Mouse (Mus musculus) mature B cell (primary cell): ENCODE data around the gene Bves.
"Not testable (repeated sequence)": the region's sequence is repeated elsewhere in the genome, so short reads cannot be mapped to it uniquely, and the experiment has no call there.

Experiments used
- in situ Hi-C: fragments of 300-500 bp; cut with MboI; formaldehyde crosslinking; loops from 2 replicates; pipeline ENCODE4 v1.14.3; 2019

The Bves gene

DNA sequence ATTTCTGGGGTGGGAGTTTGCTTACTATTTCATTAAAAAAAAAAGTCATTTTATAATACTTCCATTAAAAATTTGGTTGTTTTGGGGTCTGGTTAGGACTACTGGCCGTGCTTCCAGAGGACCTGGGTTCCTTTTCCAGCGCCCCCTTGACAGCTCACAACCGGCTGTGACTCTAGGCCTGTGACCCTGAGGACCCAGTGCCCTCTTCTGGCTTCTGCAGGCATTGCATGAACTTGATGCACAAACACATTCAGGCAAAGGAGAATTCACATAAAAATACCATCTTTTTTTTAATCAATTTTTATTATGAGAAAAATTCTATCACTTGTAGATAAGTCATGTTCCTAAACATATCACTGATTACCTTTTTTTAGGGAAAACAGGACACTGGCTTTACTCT is 12.6 kb downstream of the Bves start:
- in situ Hi-C loops, result not testable (repeated sequence)

DNA sequence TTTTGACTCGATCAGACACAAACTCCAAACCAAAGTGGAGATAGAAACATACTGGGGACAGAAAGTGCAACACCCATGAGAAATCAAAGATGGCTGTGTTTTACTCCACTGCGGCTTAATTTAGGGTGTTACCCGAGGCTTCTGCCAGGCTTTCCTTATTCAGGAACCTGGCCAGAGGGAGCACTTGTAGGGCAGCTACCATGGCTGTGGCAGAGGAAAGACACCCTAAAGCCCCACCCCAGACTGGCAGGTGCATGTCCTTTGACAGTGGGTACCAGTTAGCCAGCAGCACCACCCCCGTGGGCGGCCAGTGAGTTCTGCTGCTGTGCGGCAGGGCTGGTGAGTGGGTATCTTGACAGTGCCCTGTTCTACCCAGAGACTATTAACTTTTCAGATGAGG is 20.5 kb downstream of the Bves start:
- in situ Hi-C loops, result loop anchor here (25.0 kb wide), 2 partner anchors 244 to 1069 kb away; no protein-coding TSS in a partner anchor

DNA sequence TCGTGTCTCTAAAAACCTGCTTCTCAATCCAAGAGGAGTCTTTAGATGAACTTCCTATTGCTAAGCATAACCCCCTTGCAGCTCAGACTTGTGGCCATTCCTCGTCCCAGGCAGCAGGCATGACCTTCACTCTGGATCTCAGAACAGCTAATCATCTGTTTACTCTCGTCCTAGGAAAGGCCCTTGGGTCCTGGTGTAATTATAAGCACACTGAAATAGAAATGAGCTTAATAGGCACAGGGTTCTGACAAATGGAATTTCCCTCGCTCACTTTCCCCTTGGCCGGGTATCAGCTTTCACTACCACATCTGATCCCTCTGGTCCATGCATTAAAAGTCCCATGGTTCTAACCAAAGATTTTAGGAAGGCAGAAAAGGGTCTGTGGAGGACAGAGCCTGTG is 27.8 kb downstream of the Bves start:
- in situ Hi-C loops, result loop anchor here (25.0 kb wide), 2 partner anchors 251 to 1076 kb away; no protein-coding TSS in a partner anchor

DNA sequence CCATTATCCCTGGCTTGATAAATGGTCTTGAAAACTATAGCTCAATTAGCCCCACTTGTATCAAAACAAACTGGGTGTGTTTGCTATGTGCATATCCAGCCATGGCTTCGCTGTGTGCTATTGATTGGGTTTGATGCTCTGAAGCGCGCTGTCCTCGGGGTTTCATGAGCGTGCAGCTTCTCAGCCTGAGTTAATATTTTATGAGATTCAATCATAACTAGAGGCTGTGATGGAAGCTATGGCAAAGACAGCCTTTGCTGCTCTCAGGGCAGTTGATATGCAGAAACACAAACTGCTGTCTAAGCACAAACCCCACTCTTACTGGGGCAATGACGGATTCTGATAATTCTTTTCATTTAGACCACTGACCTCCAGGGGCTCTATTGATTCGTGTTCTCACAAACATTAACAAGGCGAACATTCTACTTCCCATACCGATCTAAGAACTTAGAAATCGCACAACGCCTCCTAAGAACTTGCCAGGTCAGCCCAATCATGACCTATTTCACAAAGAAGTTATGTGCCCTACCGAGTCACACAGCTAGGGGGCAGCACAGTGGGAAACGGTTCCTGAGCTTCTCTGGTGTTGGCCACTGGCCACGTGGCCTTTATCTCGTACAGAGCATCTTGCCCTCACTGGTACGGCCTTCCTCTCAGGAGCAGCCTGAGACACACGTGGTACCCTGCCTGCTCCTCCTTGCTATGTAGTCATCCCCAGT is 31.6 kb downstream of the Bves start:
- in situ Hi-C loops, result loop anchor here (25.0 kb wide), 2 partner anchors 255 to 1080 kb away; no protein-coding TSS in a partner anchor

DNA sequence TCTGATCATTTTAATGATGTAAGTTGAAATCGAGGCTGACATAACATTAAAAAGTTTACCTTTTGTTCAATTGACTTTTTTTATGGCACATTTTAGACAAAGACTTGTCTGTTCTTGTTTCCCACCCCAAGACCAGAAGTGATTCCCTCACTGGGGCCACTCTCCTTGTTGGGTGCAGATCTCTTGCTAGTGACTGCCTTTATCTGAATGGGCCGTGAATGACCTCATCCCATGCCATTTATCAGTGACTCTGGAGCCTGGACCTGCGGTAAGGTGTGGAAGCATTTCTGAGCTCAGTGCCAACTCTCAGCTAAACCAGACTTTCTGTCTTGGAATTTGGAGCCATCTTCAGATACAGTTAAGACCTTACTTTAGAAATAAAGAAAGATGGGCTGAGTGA is 34.1 kb downstream of the Bves start:
- in situ Hi-C loops, result loop anchor here (25.0 kb wide), 2 partner anchors 257 to 1082 kb away; no protein-coding TSS in a partner anchor

DNA sequence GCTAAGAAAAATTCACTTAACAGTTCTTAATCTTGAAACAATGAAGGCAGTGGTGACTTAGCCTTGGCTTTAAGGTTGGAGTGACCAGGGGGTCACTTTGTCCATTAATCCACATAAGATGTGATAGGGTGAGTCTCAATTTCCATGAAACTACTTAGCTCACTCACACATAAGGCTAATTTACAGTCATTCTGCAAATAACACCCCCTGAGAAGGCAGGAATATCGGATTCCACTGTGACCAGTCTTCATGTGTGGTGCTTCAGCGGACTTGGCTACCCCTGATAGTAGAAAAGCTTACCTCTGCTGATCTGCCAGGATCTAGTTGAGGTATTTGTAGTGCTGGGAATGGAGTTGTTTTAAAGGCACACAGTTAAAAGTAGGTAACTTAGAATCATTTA is 35.0 kb downstream of the Bves start:
- in situ Hi-C loops, result loop anchor here (25.0 kb wide), 2 partner anchors 258 to 1083 kb away; no protein-coding TSS in a partner anchor

DNA sequence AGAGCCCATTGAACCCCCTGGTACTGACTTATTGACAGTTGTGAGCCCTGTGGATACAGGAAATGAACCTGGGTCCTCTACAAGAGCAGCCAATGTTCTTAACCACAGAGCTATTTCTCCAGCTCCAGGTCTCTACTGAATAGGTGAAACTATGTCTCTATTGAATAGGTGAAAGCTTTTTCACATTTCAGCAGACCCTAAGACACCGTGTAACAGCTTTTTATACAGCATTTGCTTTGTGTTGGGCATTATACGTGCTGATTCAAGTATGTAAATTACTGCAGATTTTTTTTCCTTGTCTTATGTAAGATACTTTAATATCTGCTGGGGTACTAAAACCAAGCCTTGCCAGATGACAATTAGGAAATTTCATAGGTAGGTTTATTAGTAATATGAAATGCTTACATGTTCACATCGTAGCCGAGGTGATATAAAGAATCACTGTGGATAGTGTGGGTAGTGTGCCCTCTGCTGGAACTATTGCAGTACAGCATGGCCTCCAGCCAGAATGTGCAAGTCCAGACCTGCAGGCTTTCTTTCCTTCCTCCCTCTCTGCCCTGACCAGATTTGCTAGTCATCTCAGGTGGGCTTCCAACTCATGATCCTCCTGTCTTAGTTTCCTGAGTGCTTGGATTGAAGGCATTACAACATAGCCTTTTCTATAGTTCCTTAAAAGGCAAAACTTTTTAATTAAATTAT is 37.6 kb downstream of the Bves start:
- in situ Hi-C loops, result loop anchor here (25.0 kb wide), 2 partner anchors 261 to 1086 kb away; no protein-coding TSS in a partner anchor

DNA sequence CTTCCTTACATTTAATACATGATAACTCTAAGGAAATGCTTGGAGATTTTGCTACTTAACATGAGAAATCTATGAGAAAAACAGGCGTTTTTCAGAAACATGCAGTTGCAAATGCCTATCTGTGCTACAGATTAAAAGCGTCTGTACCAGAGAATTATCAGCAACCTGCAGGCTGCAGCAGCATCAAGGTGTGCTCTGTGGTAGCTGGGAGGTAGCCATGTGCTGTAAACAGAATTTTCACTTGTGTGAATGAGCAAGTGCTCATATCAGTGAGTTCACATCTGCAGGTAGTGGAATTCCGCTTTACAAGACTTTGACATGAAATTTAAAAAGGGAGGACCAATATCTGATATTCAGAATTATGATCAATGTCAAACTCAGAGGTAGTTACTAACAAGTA is 42.7 kb downstream of the Bves start:
- in situ Hi-C loops, result no loop called here

DNA sequence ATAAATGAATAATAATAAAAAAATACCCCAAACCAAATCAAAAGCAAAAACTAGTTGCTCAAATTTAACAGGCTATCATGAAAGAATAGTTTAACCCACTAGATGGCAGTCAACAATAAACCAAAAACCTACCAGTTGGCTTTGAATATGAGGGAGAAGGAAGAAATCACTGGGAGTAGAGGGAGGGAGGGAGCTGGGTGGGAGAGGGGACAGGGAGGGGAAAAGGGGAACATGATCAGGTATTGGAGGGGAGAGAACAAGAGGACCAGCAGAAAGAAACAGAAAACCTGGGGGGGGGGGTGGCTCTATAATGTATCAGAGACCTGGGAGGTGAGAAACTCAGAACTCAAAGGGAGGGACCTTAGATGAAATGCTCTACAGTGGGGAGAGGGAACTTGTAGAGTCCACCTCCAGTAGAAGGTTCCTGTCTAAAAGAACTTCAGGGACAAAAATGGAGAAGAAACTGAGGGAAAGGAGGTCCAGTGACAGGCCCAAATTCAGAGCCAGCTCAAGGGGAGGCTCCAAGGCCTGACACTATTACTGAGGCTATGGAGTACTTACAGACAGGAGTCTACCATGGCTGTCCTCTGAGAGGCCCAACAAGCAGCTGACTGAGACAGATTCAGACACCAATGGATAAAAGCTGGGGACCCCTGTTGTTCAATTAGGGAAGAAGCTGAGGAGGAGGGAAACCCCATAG is 46.5 kb downstream of the Bves start:
- in situ Hi-C loops, result no loop called here

DNA sequence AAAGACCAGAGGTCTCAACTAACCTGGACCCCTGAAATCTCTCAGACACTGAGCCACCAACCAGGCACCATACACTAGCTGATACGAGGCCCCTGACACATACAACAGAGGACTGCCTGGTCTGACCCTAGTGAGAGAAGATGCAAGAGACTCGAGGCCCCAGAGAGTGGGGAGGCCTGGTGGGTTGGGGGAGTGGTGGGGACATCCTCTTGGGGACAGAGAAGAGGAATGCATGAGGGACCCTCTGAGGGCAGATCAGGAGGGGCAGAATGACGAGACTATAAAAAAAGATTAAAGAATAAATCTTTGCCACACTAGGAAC is 47.0 kb downstream of the Bves start:
- in situ Hi-C loops, result no loop called here

DNA sequence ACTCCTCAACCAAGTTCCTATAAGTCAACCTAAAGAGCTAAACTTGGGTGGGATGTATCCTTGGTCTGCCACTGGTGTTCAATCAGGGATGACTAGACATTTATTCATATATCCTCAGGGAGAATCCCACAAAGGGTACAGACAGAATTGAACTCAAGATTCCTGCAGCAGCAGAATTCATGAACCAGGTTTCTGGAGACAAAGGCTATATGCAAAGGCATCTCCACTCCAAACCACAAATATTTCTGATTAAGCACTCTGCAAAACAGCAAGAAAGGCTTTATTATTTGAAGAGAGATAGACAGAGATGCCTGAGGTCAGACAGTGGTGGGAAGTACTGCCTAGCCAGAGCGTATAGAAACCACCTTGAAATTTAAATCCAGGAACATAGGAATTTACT is 62.6 kb downstream of the Bves start:
- in situ Hi-C loops, result no loop called here

DNA sequence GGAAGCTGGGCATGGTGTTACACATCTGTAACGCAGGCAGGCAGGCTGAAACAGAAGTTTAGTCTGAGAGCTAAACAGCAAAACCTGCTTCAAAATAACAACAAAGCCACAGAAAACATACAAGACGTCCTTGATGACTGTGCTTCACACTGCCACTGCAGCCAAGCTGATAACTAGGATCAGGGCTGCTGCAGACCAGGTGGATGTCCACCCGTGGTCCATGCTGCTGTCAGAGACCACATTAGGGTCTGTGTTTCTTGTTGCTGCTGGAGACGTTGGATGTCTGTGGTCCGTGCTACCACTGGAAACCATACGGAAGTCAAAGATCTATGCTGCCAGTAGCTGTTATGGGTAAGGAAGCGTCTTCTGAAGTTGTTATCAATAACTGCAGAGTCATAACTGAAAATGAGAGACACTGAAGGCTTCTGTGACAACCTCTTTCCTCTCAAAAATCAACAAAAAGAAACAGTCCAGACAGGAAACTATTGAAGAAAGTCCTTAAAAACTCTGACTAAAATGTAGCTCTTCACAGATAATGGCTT is 64.2 kb downstream of the Bves start:
- in situ Hi-C loops, result no loop called here

DNA sequence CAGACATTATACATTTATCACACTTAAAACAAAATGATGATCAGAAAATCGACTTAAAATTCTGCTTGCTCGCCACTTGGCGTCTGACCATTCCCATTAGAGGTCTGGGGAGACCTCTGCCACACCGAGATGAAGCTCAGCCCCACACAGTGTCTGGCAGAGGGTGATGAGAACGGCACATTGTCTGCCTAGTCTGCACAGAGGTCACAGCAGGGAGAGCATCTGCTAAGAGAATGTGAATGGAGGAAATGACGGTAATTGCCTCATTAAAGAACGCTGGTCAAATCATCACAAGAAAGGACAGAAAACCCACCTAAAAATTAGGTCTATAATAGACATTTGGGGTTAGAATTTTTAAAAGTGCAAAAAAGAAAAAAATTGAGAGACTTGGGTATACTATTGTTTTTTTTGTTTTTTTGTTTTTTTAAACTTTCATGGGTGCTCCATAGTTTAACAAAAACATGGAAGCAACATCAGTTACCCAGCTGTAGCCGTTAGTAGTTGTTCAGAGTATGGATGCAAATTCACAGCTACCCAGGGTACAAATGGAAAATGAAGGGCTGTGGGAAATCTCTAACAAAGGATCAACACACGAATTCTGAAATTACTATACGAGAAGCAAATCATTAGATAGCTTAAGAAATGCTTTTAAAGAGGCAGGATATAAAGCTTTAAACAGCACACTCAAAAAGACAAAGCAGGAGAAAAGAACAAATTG is 75.2 kb downstream of the Bves start:
- in situ Hi-C loops, result no loop called here

DNA sequence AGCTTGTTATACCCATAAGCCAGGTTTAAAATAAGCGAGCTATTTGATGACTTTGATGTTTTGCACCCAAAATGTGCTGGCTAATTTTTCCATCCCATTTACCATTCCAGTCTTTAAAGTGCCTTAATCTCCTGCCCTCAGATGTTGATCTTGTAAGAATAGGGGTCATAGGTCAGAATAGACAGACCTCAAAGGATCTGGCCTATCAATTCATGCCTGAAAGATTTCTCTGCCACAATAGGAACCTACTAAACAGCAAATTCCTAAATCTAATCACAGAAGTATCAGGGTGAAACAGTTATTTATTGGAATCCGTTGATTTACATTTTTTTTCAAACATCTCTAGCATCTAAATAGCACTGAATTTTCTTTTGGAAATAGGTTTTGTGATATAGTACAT is 76.2 kb downstream of the Bves start:
- in situ Hi-C loops, result no loop called here

DNA sequence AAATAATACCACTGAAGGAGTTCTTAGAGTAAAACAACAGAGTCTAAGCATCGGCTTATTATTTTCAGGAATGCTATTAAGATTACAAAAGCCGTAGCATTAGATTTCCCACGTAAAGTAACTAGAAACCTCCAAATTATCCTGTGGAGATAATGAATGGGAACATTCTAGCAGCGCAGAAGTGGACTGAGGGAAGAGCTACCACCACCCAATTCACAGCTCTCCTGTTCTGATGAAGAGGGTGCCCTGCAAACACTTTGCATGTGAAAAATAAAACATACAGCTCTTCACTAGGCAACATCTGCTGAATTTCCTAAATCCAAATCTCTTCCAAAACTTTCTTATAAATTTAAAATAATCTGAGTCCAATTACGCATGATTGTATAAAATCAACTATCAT is 76.6 kb downstream of the Bves start:
- in situ Hi-C loops, result no loop called here
